Comparison of ENCODE assay signal across 31 mouse cellular contexts in the genomic region with DNA sequence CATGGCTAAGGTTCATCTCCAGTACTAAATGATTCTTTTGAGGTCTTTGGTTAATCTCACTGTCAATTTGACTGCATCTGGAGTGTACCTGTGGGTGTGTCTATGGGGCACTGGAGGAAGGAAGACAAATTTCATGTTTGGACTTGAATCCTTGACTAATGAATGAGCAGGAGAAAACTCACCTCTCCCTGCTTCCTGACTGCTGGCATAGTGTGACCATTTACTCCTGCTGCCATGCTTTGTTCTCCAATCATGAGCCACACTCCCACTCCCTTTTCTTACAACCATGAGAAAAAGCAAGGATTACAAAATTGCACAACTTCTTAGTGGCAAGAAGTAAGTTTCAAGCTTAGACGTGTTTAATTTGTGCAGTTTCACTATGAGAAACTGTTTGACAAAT.
"Had no signal": no experiment of that assay in that cellular context is flagged by ENCODE, and none has a peak within 500 bp of the region (broad histone marks: within the 10 kb centered on the region; RNA-seq: fewer than 3 reads in every experiment).

No protein-coding gene starts in this region.

- H3K27me3 ChIP-seq: limb, embryonic 12.5 days; limb, embryonic 13.5 days; limb, embryonic 15.5 days; liver, embryonic 12.5 days; liver, embryonic 13.5 days; liver, embryonic 15.5 days; lung, embryonic 15.5 days; megakaryocyte, embryonic 14.5 days; midbrain, embryonic 12.5 days; midbrain, embryonic 13.5 days; midbrain, embryonic 15.5 days; neural tube, embryonic 12.5 days had no signal

- H3K9me3 ChIP-seq: limb, embryonic 10.5 days; limb, embryonic 12.5 days; limb, embryonic 13.5 days; limb, embryonic 15.5 days; liver, embryonic 12.5 days; liver, embryonic 13.5 days; liver, embryonic 15.5 days; lung, embryonic 15.5 days; midbrain, embryonic 10.5 days; midbrain, embryonic 12.5 days; midbrain, embryonic 13.5 days; midbrain, embryonic 15.5 days; neural tube, embryonic 12.5 days had no signal

- H3K4me2 ChIP-seq: limb, embryonic 12.5 days; limb, embryonic 13.5 days; limb, embryonic 15.5 days; liver, embryonic 11.5 days; liver, embryonic 12.5 days; liver, embryonic 13.5 days; liver, embryonic 15.5 days; lung, embryonic 14.5 days; lung, embryonic 15.5 days; midbrain, embryonic 12.5 days; midbrain, embryonic 13.5 days; midbrain, embryonic 15.5 days; neural tube, embryonic 12.5 days had no signal

- H3K4me3 ChIP-seq: limb, embryonic 10.5 days; limb, embryonic 12.5 days; limb, embryonic 13.5 days; limb, embryonic 15.5 days; liver, embryonic 12.5 days; liver, embryonic 13.5 days; liver, embryonic 15.5 days; lung, embryonic 15.5 days; megakaryocyte, embryonic 14.5 days; midbrain, embryonic 10.5 days; midbrain, embryonic 12.5 days; midbrain, embryonic 13.5 days; midbrain, embryonic 15.5 days; myocyte; neural tube, embryonic 12.5 days had no signal

- ATAC-seq: liver, embryonic 12.5 days; liver, postnatal 0 days; lung, postnatal 0 days; midbrain, embryonic 13.5 days; midbrain, embryonic 15.5 days; midbrain, embryonic 16.5 days had no signal

- H3K27ac ChIP-seq: limb, embryonic 10.5 days; limb, embryonic 12.5 days; limb, embryonic 13.5 days; limb, embryonic 15.5 days; liver, embryonic 12.5 days; liver, embryonic 13.5 days; liver, embryonic 14.5 days; liver, embryonic 15.5 days; lung, embryonic 15.5 days; macrophage; midbrain, embryonic 10.5 days; midbrain, embryonic 12.5 days; midbrain, embryonic 13.5 days; midbrain, embryonic 15.5 days; neural tube, embryonic 12.5 days had no signal

- DNase-seq: left cerebral cortex, postnatal 4 days; liver; liver, embryonic 13.5 days; liver, postnatal 0 days; lung, adult 18-20 months; lung, adult 2 months; lung, embryonic 14.5 days; lung, postnatal 10 days; lung, postnatal 14 days; lung, postnatal 36 days; lung, postnatal 4 days; midbrain, embryonic 14.5 days had no signal

- H3K9ac ChIP-seq: limb, embryonic 12.5 days; limb, embryonic 13.5 days; limb, embryonic 15.5 days; liver, embryonic 12.5 days; liver, embryonic 13.5 days; liver, embryonic 14.5 days; liver, embryonic 15.5 days; liver, postnatal 0 days; lung, embryonic 14.5 days; lung, embryonic 15.5 days; midbrain, embryonic 12.5 days; midbrain, embryonic 13.5 days; midbrain, embryonic 15.5 days; neural tube, embryonic 12.5 days had no signal

- H3K36me3 ChIP-seq: limb, embryonic 10.5 days; limb, embryonic 12.5 days; limb, embryonic 13.5 days; limb, embryonic 15.5 days; liver, embryonic 12.5 days; liver, embryonic 13.5 days; liver, embryonic 15.5 days; lung, embryonic 15.5 days; midbrain, embryonic 10.5 days; midbrain, embryonic 12.5 days; midbrain, embryonic 13.5 days; midbrain, embryonic 15.5 days; neural tube, embryonic 12.5 days had no signal

- H3K4me1 ChIP-seq: limb, embryonic 10.5 days; limb, embryonic 12.5 days; limb, embryonic 13.5 days; limb, embryonic 15.5 days; liver, embryonic 12.5 days; liver, embryonic 13.5 days; liver, embryonic 15.5 days; lung, embryonic 15.5 days; megakaryocyte, embryonic 14.5 days; midbrain, embryonic 10.5 days; midbrain, embryonic 12.5 days; midbrain, embryonic 13.5 days; midbrain, embryonic 15.5 days; neural tube, embryonic 12.5 days had no signal
